Mouse (Mus musculus) testis, adult 2 months (tissue): ENCODE data around the gene Zbtb34.

Source experiments
- CTCF ChIP-seq: fragments of 200-500 bp; IDR thresholded peaks from 2 replicates; pipeline ENCODE4 v1.5.1; 2012; ENCODE audit warnings: low read depth, mild to moderate bottlenecking, inconsistent platforms, low read length, moderate library complexity; ENCODE audit not compliant: control insufficient read depth, insufficient read depth, insufficient replicate concordance
- POLR2A ChIP-seq: fragments of 200-500 bp; IDR thresholded peaks from 2 replicates; pipeline ENCODE4 v1.6.1; 2012; ENCODE audit warnings: low read depth, mild to moderate bottlenecking, inconsistent platforms, low read length, moderate library complexity; ENCODE audit not compliant: control insufficient read depth

- TF ChIP-seq POLR2A, result no peak
- no peak for TF ChIP-seq CTCF
Measured at GRCm38 (mm10) chr2:33401217-33401616, 29.9 kb downstream of the Zbtb34 start.
